Mouse (Mus musculus) embryo, embryonic 10.5 days (tissue): ENCODE measurements at regions not wholly inside any gene's neighbourhood (a gene's known extent, or its start where the extent isn't known, plus 50 kb on each side); places are given as distances from the start of the nearest gene placed in this dataset.

Source experiments
- DNase-seq: peaks from one replicate; pipeline ENCODE4 v3.0.0-alpha.2; 2015; ENCODE audit warnings: low spot score

DNA sequence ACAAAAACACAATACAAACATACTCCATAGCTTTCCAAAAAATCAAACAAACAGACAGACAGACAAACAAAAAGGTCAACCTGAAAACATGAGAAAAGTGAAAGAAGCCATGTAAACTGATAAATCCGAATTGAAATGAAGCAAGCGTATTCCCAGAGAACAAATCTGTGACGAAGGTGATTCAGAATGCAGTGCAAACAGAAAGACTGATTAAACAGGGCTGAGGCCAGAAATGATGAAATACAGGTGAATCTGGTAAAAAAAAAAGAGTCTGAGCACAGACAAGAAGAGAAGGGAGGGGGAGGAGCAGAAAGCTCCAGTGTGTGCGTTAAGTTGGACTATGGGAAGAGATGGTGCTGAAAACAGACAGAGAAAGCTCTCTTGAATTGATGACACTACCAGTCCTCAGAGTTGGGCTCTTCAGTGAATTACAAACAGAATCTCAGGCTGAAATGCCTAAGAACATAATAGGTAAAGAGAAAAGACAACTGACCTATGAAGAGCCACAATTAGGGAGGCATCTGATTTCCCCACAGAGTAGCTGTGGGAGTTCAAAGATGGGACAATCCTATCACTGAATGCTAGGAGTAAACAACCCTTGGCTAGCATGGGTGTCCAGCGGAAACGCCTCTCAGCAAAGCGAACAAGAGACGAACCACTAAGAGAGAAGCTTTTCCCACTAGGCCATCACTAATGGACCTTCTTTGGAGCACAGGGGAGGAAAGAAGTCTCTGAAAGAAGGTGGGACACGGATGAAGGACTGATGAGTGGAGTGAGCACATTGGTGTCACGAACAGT, 140.3 kb upstream of the Runx1 start:
- DNase-seq = no peak

DNA sequence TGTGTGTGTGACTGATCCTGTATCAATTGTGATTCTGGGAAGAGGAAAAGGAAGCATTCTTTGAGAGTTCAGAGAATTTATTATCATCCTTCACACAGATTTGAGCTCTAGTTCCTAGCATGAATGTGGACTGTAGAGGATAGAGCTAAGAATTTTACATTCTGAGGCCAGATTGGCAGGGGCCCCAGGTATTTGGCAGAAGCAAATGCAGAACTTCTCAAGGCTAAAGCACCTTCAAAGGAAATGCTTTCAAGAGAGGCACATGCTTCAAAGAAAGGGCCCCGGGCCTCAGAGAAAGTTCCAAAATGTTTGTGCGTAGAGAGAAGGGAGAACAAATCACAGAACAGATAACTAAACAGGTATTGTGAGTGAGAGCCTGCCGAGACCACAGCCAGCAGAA, 139.7 kb upstream of the Runx1 start:
- DNase-seq = no peak

DNA sequence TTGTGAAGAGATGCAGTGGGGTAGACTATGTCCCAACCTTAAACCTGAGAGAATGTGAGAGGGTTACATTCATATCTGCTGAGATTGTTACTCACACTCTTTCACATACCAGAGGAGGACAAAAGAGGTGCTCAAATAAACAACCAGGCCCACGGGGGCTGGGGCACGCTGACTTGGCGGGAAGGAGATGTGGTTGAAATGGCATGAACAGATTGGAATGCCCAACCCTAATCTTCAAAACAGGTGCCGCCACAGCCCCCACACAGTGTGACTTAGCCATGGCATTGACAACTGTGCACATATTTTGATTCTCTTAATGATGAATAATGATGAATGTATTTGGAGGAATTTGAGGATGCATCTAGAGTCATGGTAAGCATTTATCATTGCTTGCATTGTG, 137.6 kb upstream of the Runx1 start:
- DNase-seq = no peak

DNA sequence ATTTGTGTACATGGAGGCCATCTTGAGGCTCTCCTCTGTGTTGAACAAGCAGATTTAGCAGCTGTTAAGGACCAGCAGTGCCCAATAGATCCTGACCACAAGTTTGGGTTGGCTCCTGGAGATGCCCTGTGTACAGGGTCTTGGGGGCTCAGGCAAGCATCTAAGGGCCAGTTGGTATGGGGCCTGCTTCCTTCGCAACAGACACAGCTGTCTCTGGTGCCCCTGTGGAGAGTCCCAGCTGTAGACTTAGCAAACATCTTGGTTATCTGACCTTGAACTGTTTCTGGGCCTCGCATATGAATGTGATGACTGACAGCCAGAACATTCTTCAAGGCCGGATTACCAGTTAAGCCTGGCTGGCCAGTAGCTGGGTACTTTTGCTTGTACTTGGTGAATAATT, 135.4 kb upstream of the Runx1 start:
- no peak for DNase-seq

DNA sequence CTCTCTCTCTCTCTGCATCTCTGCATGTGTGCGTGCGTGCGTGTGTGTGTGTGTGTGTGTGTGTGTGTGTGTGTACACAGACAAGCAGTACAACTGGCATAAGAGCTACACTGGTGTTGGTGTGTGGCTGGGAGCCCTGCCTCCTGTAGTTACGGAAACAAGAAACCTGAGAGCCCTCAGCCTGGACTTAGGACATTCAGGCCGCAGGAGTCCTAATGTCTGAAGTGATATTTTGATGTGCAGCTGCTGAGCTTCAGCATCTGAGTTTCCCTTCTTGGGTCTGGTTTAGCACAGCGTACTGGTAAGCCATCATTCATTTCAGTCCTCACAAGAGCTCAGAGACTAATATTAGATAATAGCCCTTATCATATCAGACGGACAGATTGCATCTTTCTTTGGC, 134.8 kb upstream of the Runx1 start:
- no peak for DNase-seq

DNA sequence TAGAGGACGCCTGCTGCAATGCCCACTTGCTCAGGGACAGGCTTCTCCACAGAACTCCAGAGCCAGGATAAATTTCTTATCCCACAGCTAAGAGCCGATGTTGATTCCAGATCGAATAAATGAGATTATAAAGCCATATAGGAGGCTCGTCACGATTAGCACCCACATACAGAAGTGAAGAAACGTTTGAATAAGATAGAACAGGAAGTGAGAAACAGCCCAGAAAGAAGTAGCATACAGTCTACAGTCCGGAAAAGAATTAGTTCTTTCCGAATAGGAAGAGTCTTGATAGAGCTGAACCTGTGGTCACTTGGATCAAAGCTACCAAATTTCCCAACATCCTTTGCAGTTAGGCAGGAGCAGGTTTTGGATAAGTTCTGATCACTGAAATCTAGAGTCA, 133.0 kb upstream of the Runx1 start:
- no peak for DNase-seq

DNA sequence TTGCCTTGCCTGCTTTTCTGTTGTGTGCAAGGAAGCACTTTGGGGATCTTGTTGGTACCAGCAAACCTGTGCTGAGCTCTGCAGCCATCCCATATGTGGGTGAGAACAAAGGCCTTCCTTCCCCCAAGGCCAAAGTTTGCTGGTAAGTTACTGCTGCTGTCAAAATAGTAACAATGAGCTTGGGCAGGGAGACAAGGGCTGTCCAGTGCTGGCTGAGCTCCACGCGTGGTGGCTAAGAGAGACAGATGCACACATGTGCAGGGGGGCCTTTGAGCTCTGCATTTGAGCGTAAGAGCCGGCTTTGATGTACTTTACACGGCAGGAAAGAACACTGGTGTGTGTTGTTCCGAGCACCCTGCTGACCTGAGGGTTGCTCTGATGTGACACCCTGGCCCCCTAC, 132.2 kb upstream of the Runx1 start:
- no peak for DNase-seq

DNA sequence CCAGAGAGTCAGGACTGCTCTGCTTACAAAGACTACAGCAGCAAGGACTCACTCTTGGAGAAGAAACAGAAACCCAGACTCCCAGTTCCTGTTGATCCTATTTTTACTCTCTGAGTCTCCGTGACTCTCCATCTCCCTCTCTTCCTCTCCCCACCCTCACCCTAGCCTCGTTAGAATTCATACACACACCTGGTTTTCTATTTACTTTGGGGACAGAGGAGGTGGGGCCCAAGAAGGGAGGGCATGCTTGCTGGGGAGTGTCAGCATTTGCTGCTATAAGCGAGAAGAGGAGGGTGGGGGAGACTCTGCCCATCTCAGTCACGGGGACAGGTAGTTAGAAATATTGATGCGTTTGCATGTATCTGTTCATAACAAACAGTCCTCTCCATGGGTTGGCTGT, 129.6 kb upstream of the Runx1 start:
- no peak for DNase-seq

DNA sequence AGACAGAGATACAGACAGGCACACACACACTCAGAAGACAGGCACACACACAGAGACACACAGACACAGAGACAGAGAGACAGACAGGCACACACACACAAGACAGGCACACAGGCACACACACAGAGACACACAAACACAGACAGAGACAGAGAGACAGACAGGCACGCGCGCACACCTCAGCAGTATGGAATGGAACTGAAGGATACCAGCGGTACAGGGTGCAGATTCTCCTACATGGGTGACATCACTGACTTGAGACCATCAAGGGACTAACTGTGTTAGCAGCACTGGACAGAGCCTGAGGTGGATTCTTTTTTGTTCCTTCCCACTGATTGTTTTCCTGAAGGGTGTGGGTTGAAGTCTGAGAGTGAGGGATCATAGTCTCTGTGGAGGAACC, 129.1 kb upstream of the Runx1 start:
- DNase-seq = no peak

DNA sequence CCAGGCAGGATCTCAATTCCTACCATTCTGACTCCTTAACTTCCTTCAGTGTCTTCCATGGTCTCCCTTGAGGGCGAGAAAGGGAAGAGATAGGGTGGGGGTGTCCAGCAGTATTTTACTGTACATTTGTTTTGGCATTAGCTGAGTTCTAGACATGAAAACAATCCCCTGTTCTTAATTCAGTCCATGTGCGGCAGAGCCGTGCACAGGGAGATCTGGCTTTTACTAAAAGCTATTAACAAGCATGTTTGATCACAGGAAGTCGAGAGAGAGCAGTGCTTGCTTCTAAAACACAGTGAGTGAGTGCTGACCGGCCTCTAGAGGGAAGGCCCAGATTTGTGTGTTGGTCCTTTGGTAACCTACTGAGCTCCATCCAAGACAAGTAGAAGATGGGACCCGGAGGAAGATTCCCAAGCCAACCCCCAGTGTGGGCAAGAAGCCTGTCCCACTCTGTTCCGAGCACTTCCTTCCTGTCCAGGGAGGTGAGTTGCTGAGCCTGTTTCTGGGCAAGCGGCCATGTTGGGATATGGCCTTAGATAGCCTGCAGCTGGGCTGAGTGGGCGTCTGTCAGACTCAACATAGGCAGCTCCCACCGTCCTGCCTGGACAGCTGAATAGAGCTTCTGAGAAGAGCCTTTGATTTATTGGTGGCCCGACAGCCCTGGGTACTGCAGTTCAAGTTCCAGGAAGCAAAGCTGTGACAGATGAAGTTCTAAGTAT, 128.1 kb upstream of the Runx1 start:
- peak; percentile 56 for DNase-seq

DNA sequence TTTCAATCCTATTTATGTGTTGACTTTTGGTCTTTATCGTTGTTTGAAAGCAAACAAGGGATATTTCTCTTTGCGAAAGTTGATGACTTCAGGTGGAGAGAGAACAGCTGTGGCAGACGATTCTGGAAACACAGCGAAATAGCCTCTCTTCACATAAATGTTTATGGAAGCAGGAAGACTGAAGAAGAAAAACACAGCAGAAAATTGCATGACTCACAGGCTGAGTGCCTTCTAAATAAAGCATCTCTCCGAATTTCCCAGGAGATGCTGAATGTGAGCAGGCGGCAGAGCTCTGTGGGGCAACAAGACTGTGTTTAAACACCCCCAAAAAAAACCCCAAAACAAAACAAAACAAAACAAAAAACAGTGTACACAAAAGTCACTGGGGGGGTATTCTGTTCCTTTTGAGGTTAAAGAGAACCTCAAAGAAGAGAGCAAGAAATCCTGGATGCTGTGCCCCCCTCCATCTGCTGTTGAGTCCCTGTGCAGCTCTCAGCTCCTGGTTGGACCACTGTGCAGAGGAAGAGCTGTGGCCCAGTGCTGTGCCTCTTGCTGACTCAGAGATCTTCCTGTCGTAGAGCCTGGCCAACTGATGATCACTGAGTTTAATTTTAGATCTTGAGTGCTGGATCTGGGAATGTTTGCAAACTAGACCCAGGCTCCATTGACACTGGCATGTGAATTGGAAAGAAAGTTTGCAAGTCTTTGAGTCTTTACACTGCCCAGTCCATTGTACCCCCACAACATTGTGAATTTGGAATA, 126.6 kb upstream of the Runx1 start:
- DNase-seq = no peak

DNA sequence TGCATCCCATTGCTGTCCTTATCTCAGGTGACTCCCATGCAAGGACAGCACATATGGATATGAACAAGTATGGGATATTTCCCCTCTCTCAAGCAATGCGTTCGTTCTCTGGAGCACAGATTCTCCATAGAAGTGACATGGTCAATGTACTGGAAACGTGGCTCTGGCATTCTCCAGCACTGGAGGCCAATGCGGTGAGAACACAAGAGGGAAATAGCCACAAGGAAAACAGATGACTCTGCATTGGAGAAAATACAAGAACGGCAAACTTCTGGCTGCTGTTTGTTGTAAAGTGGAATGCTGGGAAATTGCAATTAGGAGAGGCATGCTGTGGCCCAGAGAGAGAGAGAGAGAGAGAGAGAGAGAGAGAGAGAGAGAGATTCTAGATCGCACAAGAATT, 125.6 kb upstream of the Runx1 start:
- DNase-seq = no peak

DNA sequence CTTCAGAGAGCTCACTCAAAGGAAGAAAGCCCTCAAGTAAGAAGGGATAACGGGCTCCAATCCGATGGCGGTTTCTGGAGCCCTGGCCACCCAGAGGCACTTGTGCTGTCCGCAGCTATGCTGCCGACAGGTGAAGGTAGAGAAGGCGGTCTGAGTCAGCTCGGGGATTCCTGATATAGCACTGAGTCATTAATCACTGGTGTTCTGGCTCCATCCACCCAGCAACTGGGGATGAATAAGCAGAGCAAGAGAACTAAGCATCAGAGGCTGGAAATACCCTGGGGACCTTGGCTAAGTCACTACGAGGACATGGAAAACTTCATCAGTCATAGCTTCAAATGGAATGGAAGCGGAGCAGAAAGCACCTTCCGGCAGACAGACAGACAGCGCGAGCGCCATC, 122.5 kb upstream of the Runx1 start:
- no peak for DNase-seq

DNA sequence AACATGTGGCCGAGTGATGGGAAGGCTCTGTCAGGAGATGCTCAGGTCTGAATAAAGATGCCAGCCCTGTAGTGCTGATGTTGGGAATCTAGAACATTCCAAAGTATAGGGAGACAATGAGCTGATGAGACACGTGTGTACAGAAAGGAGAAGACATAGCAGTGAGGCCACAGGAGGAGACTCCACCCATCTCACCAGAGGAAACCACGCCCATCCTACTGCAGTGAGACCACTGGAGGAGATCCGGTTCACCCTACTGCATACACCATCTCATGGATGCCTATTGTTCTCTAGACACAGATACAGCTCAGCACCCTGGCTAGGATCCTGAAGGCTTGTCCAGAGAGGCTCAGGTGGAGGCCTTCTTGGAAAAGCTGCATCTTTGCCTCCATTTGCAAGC, 120.6 kb upstream of the Runx1 start:
- DNase-seq = no peak

DNA sequence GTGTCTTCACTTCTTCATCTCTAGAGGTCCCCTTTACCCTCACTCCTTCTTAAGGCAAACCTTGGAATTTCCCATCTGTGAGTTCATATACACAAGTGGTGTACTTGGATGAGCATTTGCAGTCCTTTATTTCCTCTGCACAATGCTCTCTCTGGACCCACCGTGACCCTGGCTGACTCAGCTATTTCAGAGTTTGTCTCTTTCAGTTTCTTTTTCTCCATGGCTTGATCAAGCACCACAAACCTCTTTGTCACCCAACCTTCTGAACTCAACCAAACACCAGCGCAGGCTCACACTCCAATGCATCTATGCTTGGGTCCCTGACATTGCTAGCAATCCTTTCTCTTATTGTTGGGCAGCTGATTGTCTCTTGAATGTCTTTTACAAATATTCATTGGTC, 118.0 kb upstream of the Runx1 start:
- DNase-seq = no peak

DNA sequence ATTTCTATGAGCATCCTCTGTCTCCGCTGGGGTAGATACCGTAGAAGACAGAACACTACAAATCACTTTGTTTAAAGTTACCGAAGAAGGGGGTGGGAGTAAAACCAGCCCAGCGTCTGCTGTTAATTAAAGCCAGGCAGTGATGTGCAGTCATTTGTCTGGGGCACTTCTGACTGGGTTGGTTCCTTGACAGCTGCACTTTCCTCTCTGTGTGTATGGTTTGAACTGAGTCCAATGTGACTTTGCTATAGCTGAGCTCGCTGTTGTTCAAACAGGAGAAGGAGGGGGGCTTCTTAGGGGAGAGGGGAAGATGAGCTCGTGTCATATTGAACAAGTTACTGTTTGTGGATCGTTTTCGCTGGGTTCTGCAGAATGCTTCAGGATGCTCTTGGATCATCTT, 113.7 kb upstream of the Runx1 start:
- peak; percentile 70 for DNase-seq

DNA sequence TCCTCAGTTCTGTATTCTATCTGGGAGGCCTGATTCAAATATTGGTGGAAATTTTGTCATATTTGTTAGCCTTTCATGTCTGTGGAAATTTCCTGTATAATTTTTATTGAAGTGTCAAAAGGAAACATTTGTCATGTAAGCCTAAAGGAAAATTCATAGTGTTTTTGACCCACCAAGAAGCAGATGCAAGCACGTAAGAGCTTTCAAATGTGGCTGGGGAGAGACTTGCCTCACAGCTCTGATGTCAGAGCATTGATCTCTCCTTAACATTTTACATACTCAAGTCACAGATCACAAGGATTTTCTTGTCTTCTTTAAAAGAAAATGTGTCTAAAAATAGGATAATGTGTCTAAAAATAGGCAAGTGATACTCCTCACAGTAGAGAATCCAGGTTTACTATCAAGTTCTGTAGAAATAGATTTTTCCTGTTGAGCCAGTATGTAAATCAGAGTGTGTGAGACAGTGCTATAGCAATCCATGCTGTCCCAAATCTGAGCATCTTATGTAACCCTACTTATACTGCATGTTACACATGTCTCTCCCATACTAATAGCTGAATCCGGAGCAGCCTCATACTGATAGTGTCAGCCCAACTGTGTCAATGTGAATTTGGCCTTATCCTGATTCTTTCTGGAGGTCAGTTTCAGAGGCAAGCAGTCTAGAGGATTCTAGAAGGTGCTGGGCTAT, 110.0 kb upstream of the Runx1 start:
- DNase-seq = no peak

DNA sequence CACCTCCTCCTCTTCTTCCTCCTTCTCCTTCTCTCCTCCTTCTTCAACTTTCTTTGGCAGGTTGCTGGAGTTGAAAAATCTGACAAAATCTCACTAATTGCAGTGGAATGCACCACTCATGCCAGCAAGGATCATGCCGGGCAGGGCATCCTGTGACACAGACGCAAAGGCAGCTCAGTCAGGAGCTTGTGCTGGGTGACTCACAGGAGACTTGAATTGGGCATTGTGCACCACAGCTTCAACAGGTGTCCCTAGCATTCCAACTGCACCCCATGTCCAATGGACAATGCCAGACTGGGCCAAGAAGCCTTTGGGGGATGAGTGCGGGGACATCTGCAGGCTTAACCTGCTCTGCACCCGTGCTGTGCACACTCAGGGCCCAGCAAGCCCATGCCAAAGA, 104.2 kb upstream of the Runx1 start:
- DNase-seq = no peak

DNA sequence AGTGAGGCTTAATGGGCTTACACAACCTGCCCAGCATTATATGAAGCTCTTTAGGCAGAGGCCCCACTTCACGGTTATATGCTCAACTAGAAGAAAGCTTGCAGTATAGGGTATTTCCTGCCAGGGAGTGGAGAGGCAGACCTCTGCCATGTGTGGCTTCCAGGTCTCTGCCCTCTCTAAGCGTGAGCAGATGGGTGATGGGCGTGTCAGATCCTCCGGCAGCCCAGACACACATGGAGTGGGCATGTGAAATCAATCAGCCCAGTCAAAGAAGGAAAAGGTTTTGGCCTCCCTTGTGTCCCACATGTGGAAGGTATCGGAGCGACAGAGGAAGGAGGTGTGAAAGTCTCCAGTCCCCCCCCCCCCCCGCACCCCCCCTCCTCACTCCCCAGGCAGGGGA, 102.3 kb upstream of the Runx1 start:
- DNase-seq = peak; percentile 66

DNA sequence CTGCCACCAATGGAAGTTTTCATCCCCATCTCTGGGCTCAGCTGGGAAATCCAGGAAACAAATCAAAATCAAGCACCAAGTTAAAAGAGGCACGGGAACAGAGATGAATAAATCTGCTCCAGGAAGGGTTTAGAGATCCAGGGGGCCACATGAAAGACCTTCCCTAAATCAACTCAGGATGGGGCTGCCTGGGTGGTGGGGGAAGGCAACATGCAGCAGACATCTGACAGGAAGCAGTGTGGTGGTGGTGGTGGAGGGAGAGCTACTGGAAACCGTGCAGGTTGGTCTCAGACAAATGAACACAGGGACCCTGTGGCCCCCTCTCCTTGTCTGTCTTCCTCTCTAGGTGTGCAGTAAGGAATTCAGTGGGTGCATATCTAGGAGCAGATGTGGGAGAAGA, 101.7 kb upstream of the Runx1 start:
- peak; percentile 28 for DNase-seq

DNA sequence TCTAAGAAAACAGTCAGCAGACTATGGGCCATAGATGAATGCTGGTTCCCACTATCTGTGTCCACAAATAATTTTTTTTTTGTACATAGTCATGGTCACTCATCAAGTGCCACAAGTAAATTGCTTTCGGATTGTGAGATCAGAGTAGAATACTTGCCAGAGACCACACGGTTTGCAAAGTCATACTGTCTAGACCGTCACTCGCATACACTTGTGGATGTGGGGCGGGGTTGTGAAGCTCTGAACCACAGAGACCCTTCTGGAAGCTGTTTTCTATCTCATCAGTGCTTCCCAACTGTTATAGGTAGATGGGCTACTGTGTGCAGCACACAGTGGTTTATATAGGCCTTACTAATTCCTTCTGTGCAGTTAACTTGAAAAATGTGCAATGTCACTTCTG, 100.9 kb upstream of the Runx1 start:
- DNase-seq = no peak

DNA sequence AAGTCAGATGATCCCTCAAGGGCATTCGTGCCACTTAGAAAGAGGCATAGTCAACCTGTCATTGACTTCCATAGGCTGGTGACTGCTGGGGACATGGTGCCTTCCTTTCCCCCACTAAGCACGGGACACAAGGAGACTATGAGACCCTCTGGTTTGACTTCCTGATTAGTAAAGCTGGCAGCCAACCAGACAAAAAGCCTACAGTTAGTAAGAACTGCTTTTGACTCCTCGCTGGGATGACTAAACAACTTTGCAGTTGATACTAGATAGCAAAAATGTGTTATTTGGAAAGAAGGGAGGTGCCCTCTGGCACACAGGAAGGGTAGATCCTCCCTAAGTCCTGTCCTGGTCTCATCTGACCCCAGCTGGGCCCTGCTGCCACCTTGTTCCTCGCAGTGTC, 95.0 kb upstream of the Runx1 start:
- no peak for DNase-seq

DNA sequence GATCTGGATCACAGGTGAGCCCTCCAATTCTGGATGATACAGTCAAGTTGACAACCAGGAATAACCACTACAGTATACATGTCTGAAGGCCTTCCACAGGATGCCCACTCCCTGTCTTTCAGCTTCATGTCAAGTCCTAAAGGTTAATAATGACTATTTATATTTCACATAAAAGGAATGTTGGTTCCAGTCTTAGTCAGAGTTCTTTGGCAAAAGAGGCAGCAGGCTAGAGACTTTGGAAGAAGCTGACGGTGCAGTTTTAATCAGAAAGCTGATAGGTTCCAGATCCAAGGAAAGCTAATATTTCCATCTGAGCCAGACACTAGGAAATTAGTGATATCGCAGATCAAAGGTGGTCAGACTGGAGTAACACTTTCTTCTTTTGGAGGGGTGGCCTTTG, 91.4 kb upstream of the Runx1 start:
- DNase-seq = no peak
